Comparison of ENCODE assay signal across 8 mouse cellular contexts in genomic region chr14:93889839-93890518, GRCm38 (mm10). TPM values are rescaled to one million over a fixed set of nuclear protein-coding genes. Genes with fewer than 3 reads are reported as not detected.
DNase-seq lines count a peak whose midpoint lies in the region; ATAC-seq and TF ChIP-seq lines count a peak whose summit lies in the region.

No protein-coding gene starts in this region.

- peak overlapping the region; percentile 54 to 60 for H3K4me3 ChIP-seq in heart, embryonic 14.5 days (ENCODE audit: control insufficient read depth in 1 of 2, insufficient read depth in 1 of 2, low read depth in 1 of 2, low read length in 2 of 2)
- peak overlapping the region; percentile 60 to 64 for H3K4me3 ChIP-seq in ES-E14 (ENCODE audit: insufficient read depth in 1 of 2, low read depth in 1 of 2, low read length in 2 of 2, poor library complexity in 1 of 2, severe bottlenecking in 1 of 2)
- H3K4me3 ChIP-seq in embryonic facial prominence, embryonic 10.5 days, result peak overlapping the region; percentile 68
- H3K4me3 ChIP-seq in intestine, embryonic 15.5 days (replicated peaks), result peak overlapping the region; percentile 46
- peak overlapping the region; percentile 44 for H3K4me3 ChIP-seq in neural tube, embryonic 14.5 days (ENCODE audit: low read depth, low read length)

- H3K36me3 ChIP-seq in heart, embryonic 14.5 days (ENCODE audit: control insufficient read depth, insufficient read depth, low read length), result no peaks in the 10 kb centered on the region
- no peaks in the 10 kb centered on the region for H3K36me3 ChIP-seq in ES-E14 (ENCODE audit: control insufficient read depth, insufficient read depth, low read length, poor library complexity, severe bottlenecking)
- no peaks in the 10 kb centered on the region for H3K36me3 ChIP-seq in embryonic facial prominence, embryonic 10.5 days (replicated peaks)
- H3K36me3 ChIP-seq in intestine, embryonic 15.5 days, result no peaks in the 10 kb centered on the region
- no peaks in the 10 kb centered on the region for H3K36me3 ChIP-seq in neural tube, embryonic 14.5 days (ENCODE audit: control insufficient read depth, insufficient read depth, low read length)

- H3K4me2 ChIP-seq in heart, embryonic 14.5 days (ENCODE audit: low read length), result peak overlapping the region; percentile 93
- H3K4me2 ChIP-seq in intestine, embryonic 15.5 days (replicated peaks), result peak overlapping the region; percentile 80
- H3K4me2 ChIP-seq in neural tube, embryonic 14.5 days (ENCODE audit: low read depth, low read length), result peak overlapping the region; percentile 60

- H3K9me3 ChIP-seq in heart, embryonic 14.5 days (ENCODE audit: control insufficient read depth, low read length), result no peaks in the 10 kb centered on the region
- no peaks in the 10 kb centered on the region for H3K9me3 ChIP-seq in ES-E14 (ENCODE audit: control insufficient read depth, insufficient read depth, low read depth, low read length)
- H3K9me3 ChIP-seq in embryonic facial prominence, embryonic 10.5 days, result no peaks in the 10 kb centered on the region
- H3K9me3 ChIP-seq in intestine, embryonic 15.5 days, result no peaks in the 10 kb centered on the region
- H3K9me3 ChIP-seq in neural tube, embryonic 14.5 days (ENCODE audit: control insufficient read depth, low read length), result no peaks in the 10 kb centered on the region

- no peaks in the 10 kb centered on the region for H3K27me3 ChIP-seq in heart, embryonic 14.5 days (ENCODE audit: control insufficient read depth, insufficient read depth, low read length)
- peaks cover 30% of the 10 kb centered on the region for H3K27me3 ChIP-seq in embryonic facial prominence, embryonic 10.5 days (replicated peaks; ENCODE audit: low read depth, poor library complexity, severe bottlenecking)
- H3K27me3 ChIP-seq in intestine, embryonic 15.5 days (replicated peaks), result no peaks in the 10 kb centered on the region
- H3K27me3 ChIP-seq in neural tube, embryonic 14.5 days (ENCODE audit: control insufficient read depth, insufficient read depth, low read length), result no peaks in the 10 kb centered on the region

- H3K27ac ChIP-seq in heart, embryonic 14.5 days (replicated peaks in 1 of 2; ENCODE audit: control insufficient read depth in 1 of 2, insufficient read depth in 1 of 2, low read depth in 2 of 2, low read length in 2 of 2), result no peak overlapping the region
- H3K27ac ChIP-seq in ES-E14 (ENCODE audit: insufficient read depth, low read depth, low read length, poor library complexity, severe bottlenecking), result no peak overlapping the region
- peak overlapping the region; percentile 80; the same call in 1 of the 2 replicates for H3K27ac ChIP-seq in embryonic facial prominence, embryonic 10.5 days (replicated peaks)
- no peak overlapping the region for H3K27ac ChIP-seq in intestine, embryonic 15.5 days
- peak overlapping the region; percentile 83 for H3K27ac ChIP-seq in neural tube, embryonic 14.5 days (ENCODE audit: low read depth, low read length)

- no peak for DNase-seq in heart, adult 8-10 months (ENCODE audit: low spot score)
- no peak for DNase-seq in ES-E14 (ENCODE audit: low read depth, low spot score)
- peak; percentile 40 for DNase-seq in embryonic facial prominence, embryonic 10.5 days (ENCODE audit: low spot score)
- DNase-seq in gastrocnemius, adult 18-20 months (ENCODE audit: low spot score), result no peak
- no peak for DNase-seq in thymus, postnatal 10 days (ENCODE audit: low spot score in 2 of 2)

- peak overlapping the region; percentile 69 for H3K9ac ChIP-seq in heart, embryonic 14.5 days (ENCODE audit: low read length)
- no peak overlapping the region for H3K9ac ChIP-seq in ES-E14 (ENCODE audit: insufficient read depth, low read depth, low read length, poor library complexity, severe bottlenecking)
- peak overlapping the region; percentile 36 for H3K9ac ChIP-seq in intestine, embryonic 15.5 days
- peak overlapping the region; percentile 64 for H3K9ac ChIP-seq in neural tube, embryonic 14.5 days (replicated peaks; ENCODE audit: low read depth, low read length)

- no peak for ATAC-seq in heart, embryonic 14.5 days (ENCODE audit: insufficient number of reproducible peaks, insufficient read depth, low FRiP score, low read depth)
- ATAC-seq in intestine, embryonic 15.5 days, result peak; percentile 45
- peak; percentile 42 for ATAC-seq in neural tube, embryonic 14.5 days (ENCODE audit: low read depth)

- in situ Hi-C loops in ES-E14 (cut with MboI; ENCODE audit: low sequenced_read_pairs in 2 of 2, unreplicated experiment in 2 of 2), result loop anchor here in 1 of 2 experiments (25.0 kb wide), 1 partner anchor 553 kb away; no protein-coding TSS in a partner anchor

- under 1% methylated on average over 20 of the region's 20 CpGs for WGBS in heart, embryonic 14.5 days
- WGBS in embryonic facial prominence, embryonic 10.5 days, result under 1% methylated on average over 20 of the region's 20 CpGs
- WGBS in intestine, embryonic 15.5 days, result 2% methylated on average over 20 of the region's 20 CpGs
- under 1% methylated on average over 20 of the region's 20 CpGs for WGBS in neural tube, embryonic 14.5 days

- H3K4me1 ChIP-seq in heart, embryonic 14.5 days (ENCODE audit: control insufficient read depth in 2 of 2, insufficient read depth in 2 of 2, low read length in 2 of 2), result no peaks in the 10 kb centered on the region; a peak in 1 of 4 replicates
- H3K4me1 ChIP-seq in ES-E14 (ENCODE audit: control insufficient read depth in 2 of 2, insufficient read depth in 2 of 2, low read length in 2 of 2, poor library complexity in 1 of 2), result no peaks in the 10 kb centered on the region
- peaks cover 17% of the 10 kb centered on the region for H3K4me1 ChIP-seq in embryonic facial prominence, embryonic 10.5 days
- H3K4me1 ChIP-seq in intestine, embryonic 15.5 days (replicated peaks), result 0 out of 2 replicates have a peak, but pooled peaks cover 2% of the 10 kb centered on the region
- H3K4me1 ChIP-seq in neural tube, embryonic 14.5 days (ENCODE audit: control insufficient read depth, insufficient read depth, low read length), result 0 out of 2 replicates have a peak, but pooled peaks cover 8% of the 10 kb centered on the region

TF ChIP-seq in ES-E14, 5 proteins besides CTCF, POLR2A, EP300 and RAD21:
- TF ChIP-seq ZC3H11A (IDR thresholded peaks at IDR 0.05; ENCODE audit: borderline replicate concordance, low read depth, low read length), result no peak
- no peak for TF ChIP-seq MAFK (IDR thresholded peaks at IDR 0.05; ENCODE audit: insufficient read depth, low read depth, low read length)
- TF ChIP-seq HCFC1 (IDR thresholded peaks at IDR 0.05; ENCODE audit: borderline replicate concordance, insufficient read depth, low read length), result no peak
- no peak for TF ChIP-seq CHD2 (IDR thresholded peaks at IDR 0.05; ENCODE audit: low read depth, low read length)
- no peak for TF ChIP-seq ZNF384 (IDR thresholded peaks at IDR 0.05; ENCODE audit: low read depth, low read length)

RNA-seq across cellular contexts. Expression of gene Pcdh9, which starts 0.5 kb away (rescaled TPM):
- 7.4 and 8.1 TPM in 2 replicates for polyA plus RNA-seq in heart, embryonic 14.5 days (2014; fragmentation: Nextera tagmentation; extraction: Ambion mirVana)
- total RNA-seq in heart, adult 8-10 months (2022), result 1 to 10 TPM in 3 of 4 experiments, under 1 TPM in 1; 0.78 to 2.6 (median 1.8) TPM
- total RNA-seq in ES-E14 (2012; rRNA removed), result 0.48 and 0.71 TPM in 2 replicates
- polyA plus RNA-seq in embryonic facial prominence, embryonic 10.5 days (2016; fragmentation: Nextera tagmentation; extraction: Ambion mirVana), result 10.3 and 15.3 TPM in 2 replicates
- 15.6 and 19.1 TPM in 2 replicates for polyA plus RNA-seq in intestine, embryonic 15.5 days (2015; fragmentation: Nextera tagmentation; extraction: Ambion mirVana)
- polyA plus RNA-seq in neural tube, embryonic 14.5 days (2014; fragmentation: Nextera tagmentation; extraction: Ambion mirVana), result 180 and 194 TPM in 2 replicates
- total RNA-seq in gastrocnemius, adult 18-20 months (2021), result under 1 TPM; 0.25 to 0.40 TPM

Comparison
In these comparisons a context has a peak if more than half of its experiments do, and no peak if none do; other contexts are left out.
1. H3K27ac ChIP-seq: peak in embryonic facial prominence, embryonic 10.5 days (single experiment) and neural tube, embryonic 14.5 days (single experiment); none in heart, embryonic 14.5 days (0 of 2), ES-E14 (single experiment) and intestine, embryonic 15.5 days (single experiment).
2. Peak in every context shown above with its lines, with median percentiles within 50 percentile points of each other: H3K4me2 ChIP-seq and H3K4me3 ChIP-seq.